Mouse (Mus musculus) G1E (cell line): ENCODE results near the gene RPS10-NUDT3.

ENCODE experiments used
- CTCF ChIP-seq: IDR thresholded peaks from 2 replicates; pipeline ENCODE4 v1.5.1; 2012; ENCODE audit warnings: low read depth, low read length, inconsistent platforms, mixed read lengths
- GATA1 ChIP-seq: IDR thresholded peaks from 2 replicates; pipeline ENCODE4 v1.6.1; 2012; ENCODE audit warnings: borderline replicate concordance, low read length, inconsistent platforms, mixed read lengths
- GATA2 ChIP-seq: IDR thresholded peaks from 2 replicates; pipeline ENCODE4 v1.6.1; 2012; ENCODE audit warnings: low read depth, low read length, inconsistent platforms, borderline replicate concordance
- POLR2AphosphoS5 ChIP-seq: IDR thresholded peaks from 2 replicates; pipeline ENCODE4 v1.6.1; 2012; ENCODE audit warnings: low read depth, low read length, inconsistent platforms; ENCODE audit not compliant: insufficient replicate concordance
- TAL1 ChIP-seq: conservative IDR thresholded peaks from 2 replicates; pipeline ENCODE4 v1.6.1; 2012; ENCODE audit warnings: low read depth, low read length, inconsistent platforms, mixed read lengths

DNA sequence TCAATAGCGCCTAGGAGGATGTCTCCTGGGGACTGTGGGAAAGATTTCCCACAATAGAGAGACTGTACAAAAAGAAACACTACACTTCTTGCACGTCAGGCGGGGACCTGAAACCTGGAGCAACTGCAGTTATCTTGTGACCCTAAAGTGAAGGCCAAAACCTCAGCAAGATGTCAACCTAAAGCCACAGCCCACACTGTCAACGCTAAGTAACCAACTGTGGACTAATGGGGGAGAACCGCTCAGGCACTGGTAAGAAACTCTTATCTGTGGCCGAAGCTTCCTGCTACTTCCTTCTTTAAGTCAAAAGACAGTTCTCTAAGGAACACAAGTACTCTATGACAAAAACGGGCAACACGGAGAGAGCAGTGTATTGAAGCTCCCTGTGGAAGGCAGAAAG is 46.8 kb downstream of the RPS10-NUDT3 start:
- no peak for TF ChIP-seq CTCF
- no peak for TF ChIP-seq GATA1
- no peak for TF ChIP-seq TAL1
- no peak for TF ChIP-seq POLR2AphosphoS5
- no peak for TF ChIP-seq GATA2
